Mouse (Mus musculus): ENCODE measurements around the gene Ifi206. TPM values are rescaled to one million over a fixed set of nuclear protein-coding genes. Genes with fewer than 3 reads are reported as not detected.
A peak's percentile ranks its signal among the peaks of the same experiment; 100 is the strongest.

Gene Ifi206
- polyA plus RNA-seq, 1 experiment from 2014 or later = 0.10 TPM

GRCm38 (mm10) chr1:173447067-173447466 is 43.8 kb downstream of the Ifi206 start:
- no peaks in the 10 kb centered on the region for H3K4me1 ChIP-seq (replicated peaks)
- no peak overlapping the region for H3K27ac ChIP-seq
- H3K4me2 ChIP-seq = no peak overlapping the region
- no peaks in the 10 kb centered on the region for H3K36me3 ChIP-seq
- H3K27me3 ChIP-seq = no peaks in the 10 kb centered on the region
- ATAC-seq (replicated peaks; ENCODE audit: insufficient number of reproducible peaks, insufficient read depth, low FRiP score, low read depth) = no peak
- no peaks in the 10 kb centered on the region for H3K9me3 ChIP-seq (replicated peaks)
- H3K4me3 ChIP-seq = no peak overlapping the region
- WGBS = 46% methylated on average over 4 of the region's 4 CpGs
- H3K9ac ChIP-seq = no peak overlapping the region

- H3K9me3 ChIP-seq (replicated peaks) = no peaks in the 10 kb centered on the region
- no peak for ATAC-seq (replicated peaks; ENCODE audit: insufficient number of reproducible peaks, insufficient read depth, low FRiP score, low read depth)
- no peak overlapping the region for H3K4me3 ChIP-seq
- H3K27me3 ChIP-seq = no peaks in the 10 kb centered on the region
- 76% methylated on average over 1 of the region's 1 CpGs for WGBS
- no peak overlapping the region for H3K27ac ChIP-seq
- H3K4me1 ChIP-seq (replicated peaks) = no peaks in the 10 kb centered on the region
- H3K36me3 ChIP-seq = no peaks in the 10 kb centered on the region
- H3K4me2 ChIP-seq = no peak overlapping the region
- H3K9ac ChIP-seq = no peak overlapping the region
These were observed 47.8 kb downstream of the Ifi206 start for GRCm38 (mm10) chr1:173443061-173443460.

- Histone ChIP-seq H3K9ac (no peak overlapping the region), H3K9me3 (replicated peaks) (no peaks in the 10 kb centered on the region), H3K27me3 (no peaks in the 10 kb centered on the region), H3K4me3 (no peak overlapping the region), H3K27ac (no peak overlapping the region), H3K4me1 (replicated peaks) (no peaks in the 10 kb centered on the region), H3K36me3 (no peaks in the 10 kb centered on the region), H3K4me2 (no peak overlapping the region)
- ATAC-seq (replicated peaks; ENCODE audit: insufficient number of reproducible peaks, insufficient read depth, low FRiP score, low read depth) = no peak
- WGBS = 60% methylated on average over 4 of the region's 4 CpGs
These were observed 49.6 kb downstream of the Ifi206 start for GRCm38 (mm10) chr1:173441210-173441609.

GRCm38 (mm10) chr1:173440681-173441080 is 50.2 kb downstream of the Ifi206 start:
- ATAC-seq (replicated peaks; ENCODE audit: insufficient number of reproducible peaks, insufficient read depth, low FRiP score, low read depth) = no peak
- Histone ChIP-seq H3K27me3 (no peaks in the 10 kb centered on the region), H3K27ac (no peak overlapping the region), H3K9me3 (replicated peaks) (no peaks in the 10 kb centered on the region), H3K4me3 (no peak overlapping the region), H3K36me3 (no peaks in the 10 kb centered on the region), H3K4me1 (replicated peaks) (no peaks in the 10 kb centered on the region), H3K4me2 (no peak overlapping the region), H3K9ac (no peak overlapping the region)
- WGBS = 38% methylated on average over 1 of the region's 1 CpGs

GRCm38 (mm10) chr1:173437161-173437953 is 53.5 kb downstream of the Ifi206 start:
- Histone ChIP-seq H3K4me3 (no peak overlapping the region), H3K4me2 (no peak overlapping the region), H3K27me3 (no peaks in the 10 kb centered on the region), H3K4me1 (replicated peaks) (no peaks in the 10 kb centered on the region), H3K9me3 (replicated peaks) (no peaks in the 10 kb centered on the region), H3K27ac (no peak overlapping the region), H3K36me3 (no peaks in the 10 kb centered on the region), H3K9ac (no peak overlapping the region)
- 64% methylated on average over 6 of the region's 6 CpGs for WGBS
- ATAC-seq (replicated peaks; ENCODE audit: insufficient number of reproducible peaks, insufficient read depth, low FRiP score, low read depth) = no peak

GRCm38 (mm10) chr1:173432411-173432810 is 58.4 kb downstream of the Ifi206 start:
- H3K9me3 ChIP-seq (replicated peaks) = no peaks in the 10 kb centered on the region
- no peaks in the 10 kb centered on the region for H3K4me1 ChIP-seq (replicated peaks)
- no peaks in the 10 kb centered on the region for H3K36me3 ChIP-seq
- no peak for ATAC-seq (replicated peaks; ENCODE audit: insufficient number of reproducible peaks, insufficient read depth, low FRiP score, low read depth)
- WGBS = 75% methylated on average over 2 of the region's 2 CpGs
- H3K27ac ChIP-seq = no peak overlapping the region
- no peak overlapping the region for H3K9ac ChIP-seq
- H3K4me3 ChIP-seq = no peak overlapping the region
- no peaks in the 10 kb centered on the region for H3K27me3 ChIP-seq
- H3K4me2 ChIP-seq = no peak overlapping the region

- no peaks in the 10 kb centered on the region for H3K27me3 ChIP-seq
- H3K4me3 ChIP-seq = no peak overlapping the region
- H3K27ac ChIP-seq = no peak overlapping the region
- 82% methylated on average over 5 of the region's 5 CpGs for WGBS
- H3K4me2 ChIP-seq = no peak overlapping the region
- no peak overlapping the region for H3K9ac ChIP-seq
- no peaks in the 10 kb centered on the region for H3K9me3 ChIP-seq (replicated peaks)
- no peak for ATAC-seq (replicated peaks; ENCODE audit: insufficient number of reproducible peaks, insufficient read depth, low FRiP score, low read depth)
- peaks cover 6% of the 10 kb centered on the region; the same call in 1 of the 2 replicates for H3K4me1 ChIP-seq (replicated peaks)
- H3K36me3 ChIP-seq = no peaks in the 10 kb centered on the region
These were observed 60.7 kb downstream of the Ifi206 start for GRCm38 (mm10) chr1:173429995-173430699.

GRCm38 (mm10) chr1:173427385-173427784 is 63.5 kb downstream of the Ifi206 start:
- H3K9me3 ChIP-seq (replicated peaks) = no peaks in the 10 kb centered on the region
- ATAC-seq (replicated peaks; ENCODE audit: insufficient number of reproducible peaks, insufficient read depth, low FRiP score, low read depth) = no peak
- H3K4me2 ChIP-seq = no peak overlapping the region
- H3K9ac ChIP-seq = no peak overlapping the region
- H3K27ac ChIP-seq = no peak overlapping the region
- H3K4me1 ChIP-seq (replicated peaks) = peaks cover 6% of the 10 kb centered on the region; the same call in 1 of the 2 replicates
- 65% methylated on average over 8 of the region's 8 CpGs for WGBS
- no peaks in the 10 kb centered on the region for H3K36me3 ChIP-seq
- no peak overlapping the region for H3K4me3 ChIP-seq
- H3K27me3 ChIP-seq = no peaks in the 10 kb centered on the region

GRCm38 (mm10) chr1:173426345-173426744 is 64.5 kb downstream of the Ifi206 start:
- H3K4me1 ChIP-seq (replicated peaks) = peaks cover 6% of the 10 kb centered on the region; the same call in 1 of the 2 replicates
- no peaks in the 10 kb centered on the region for H3K36me3 ChIP-seq
- no peak overlapping the region for H3K4me2 ChIP-seq
- ATAC-seq (replicated peaks; ENCODE audit: insufficient number of reproducible peaks, insufficient read depth, low FRiP score, low read depth) = no peak
- WGBS = 73% methylated on average over 2 of the region's 2 CpGs
- no peak overlapping the region for H3K27ac ChIP-seq
- H3K4me3 ChIP-seq = no peak overlapping the region
- no peaks in the 10 kb centered on the region for H3K27me3 ChIP-seq
- no peaks in the 10 kb centered on the region for H3K9me3 ChIP-seq (replicated peaks)
- no peak overlapping the region for H3K9ac ChIP-seq

GRCm38 (mm10) chr1:173420374-173420773 is 70.5 kb downstream of the Ifi206 start:
- Histone ChIP-seq H3K4me3 (0 out of 2 replicates have a peak overlapping the region, but pooled peaks have one; percentile 10), H3K4me1 (replicated peaks) (no peaks in the 10 kb centered on the region), H3K9me3 (replicated peaks) (no peaks in the 10 kb centered on the region), H3K4me2 (no peak overlapping the region), H3K9ac (no peak overlapping the region), H3K27me3 (no peaks in the 10 kb centered on the region), H3K36me3 (no peaks in the 10 kb centered on the region), H3K27ac (no peak overlapping the region)
- no peak for ATAC-seq (replicated peaks; ENCODE audit: insufficient number of reproducible peaks, insufficient read depth, low FRiP score, low read depth)
- WGBS = 63% methylated on average over 6 of the region's 6 CpGs

- 77% methylated on average over 1 of the region's 1 CpGs for WGBS
- H3K4me1 ChIP-seq (replicated peaks) = no peaks in the 10 kb centered on the region
- no peak overlapping the region for H3K9ac ChIP-seq
- H3K4me2 ChIP-seq = no peak overlapping the region
- no peak overlapping the region for H3K4me3 ChIP-seq
- no peak overlapping the region for H3K27ac ChIP-seq
- H3K36me3 ChIP-seq = no peaks in the 10 kb centered on the region
- ATAC-seq (replicated peaks; ENCODE audit: insufficient number of reproducible peaks, insufficient read depth, low FRiP score, low read depth) = no peak
- H3K9me3 ChIP-seq (replicated peaks) = no peaks in the 10 kb centered on the region
- no peaks in the 10 kb centered on the region for H3K27me3 ChIP-seq
These were observed 71.8 kb downstream of the Ifi206 start for GRCm38 (mm10) chr1:173418936-173419621.

All from heart, embryonic 15.5 days (tissue).